Mouse (Mus musculus) hindbrain, postnatal 0 days (tissue): ENCODE results near the gene Gm49510. TPM values are rescaled to one million over a fixed set of nuclear protein-coding genes. Genes with fewer than 3 reads are reported as not detected.

Experiments
- ATAC-seq: fragments of 200-750 bp; cut with Nextera tagmentation; 2 replicates; pipeline ENCODE4 v1.8.0; 2017; ENCODE audit warnings: mild to moderate bottlenecking, moderate TSS enrichment, moderate library complexity
- DNase-seq: peaks from one replicate; pipeline ENCODE4 v3.0.0-alpha.2; 2015; ENCODE audit warnings: low spot score
- H3K27ac ChIP-seq: fragments of 300-500 bp; sonication (generic); 2 replicates; pipeline ENCODE4 v1.5.1; 2014; ENCODE audit warnings: mild to moderate bottlenecking
- H3K27me3 ChIP-seq: fragments of 300-500 bp; sonication (generic); 2 replicates; pipeline ENCODE4 v1.6.1; 2014; ENCODE audit warnings: low read length, mixed read lengths; ENCODE audit not compliant: insufficient read depth
- H3K36me3 ChIP-seq: fragments of 300-500 bp; sonication (generic); 2 replicates; pipeline ENCODE4 v1.6.1; 2014; ENCODE audit warnings: low read length, mixed read lengths; ENCODE audit not compliant: insufficient read depth
- H3K4me1 ChIP-seq: fragments of 300-500 bp; sonication (generic); 2 replicates; pipeline ENCODE4 v1.6.1; 2014; ENCODE audit warnings: antibody characterized with exemption, low read length, mixed read lengths; ENCODE audit not compliant: insufficient read depth
- H3K4me2 ChIP-seq: fragments of 300-500 bp; sonication (generic); 2 replicates; pipeline ENCODE4 v1.6.1; 2014; ENCODE audit warnings: low read depth, mild to moderate bottlenecking, low read length, moderate library complexity, mixed read lengths
- H3K4me3 ChIP-seq: fragments of 300-500 bp; sonication (generic); 2 replicates; pipeline ENCODE4 v1.5.1; 2014; ENCODE audit warnings: low read length
- H3K9ac ChIP-seq: fragments of 300-500 bp; sonication (generic); replicated peaks from 2 replicates; pipeline ENCODE4 v1.6.1; 2014; ENCODE audit warnings: mild to moderate bottlenecking, low read length, moderate library complexity, mixed read lengths
- H3K9me3 ChIP-seq: fragments of 300-500 bp; sonication (generic); 2 replicates; pipeline ENCODE4 v1.6.1; 2016; ENCODE audit warnings: low read length, mixed read lengths
- CTCF ChIP-seq: IDR thresholded peaks from 2 replicates; pipeline ENCODE4 v1.5.1; 2016; ENCODE audit warnings: antibody characterized with exemption, control low read depth, low read depth
- WGBS: fragments of 180-500 bp; shearing (Covaris S2); extraction: QIAGEN DNeasy Blood & Tissue Kit; methylation state at CpG from one replicate; pipeline ENCODE4 v1.1.7; 2014; 5-methylcytosine and 5-hydroxymethylcytosine counted together
- polyA plus RNA-seq: library from polyadenylated mRNA; unstranded; fragments of >200 nt; fragmentation: Nextera tagmentation; extraction: Ambion mirVana; gene quantifications from 2 replicates; pipeline ENCODE4 v1.2.1, GENCODE M21; 2015
- total RNA-seq: library from RNA; depleted of rRNA; stranded (reverse); fragments of >200 nt; gene quantifications from 2 replicates; pipeline ENCODE4 v1.2.3, GENCODE M21; 2014; rRNA removed

Gm49510 gene
- total RNA-seq: 0.72 TPM in 1 of 2 replicates, not detected in the other
- polyA plus RNA-seq: not detected in 2 replicates

DNA sequence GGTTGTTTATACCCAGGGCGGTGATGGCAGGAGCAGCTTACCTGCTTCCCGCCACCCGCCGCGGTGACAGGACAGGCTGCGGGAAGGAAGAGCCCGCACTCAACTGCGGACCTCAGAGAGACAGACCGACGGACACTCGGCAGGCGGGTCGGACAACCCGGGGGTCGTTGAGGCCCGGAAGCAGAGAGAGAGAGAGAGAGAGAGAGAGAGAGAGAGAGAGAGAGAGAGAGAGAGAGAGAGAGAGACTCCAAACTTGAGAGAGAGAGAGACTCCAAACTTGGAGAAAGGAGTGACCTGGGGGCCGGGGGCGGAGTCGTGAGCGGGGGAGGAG is at the start of gene Gm49510:
TSS of gene Gm49510 (plus strand) at position 259 of the 331 bp plus-strand sequence.
- no peak for DNase-seq
- 3% methylated on average over 20 of the region's 20 CpGs for WGBS
- Histone ChIP-seq H3K9ac (peak within 1 kb of the TSS; percentile 37), H3K4me2 (peak within 1 kb of the TSS; percentile 67), H3K27ac (peak within 1 kb of the TSS; percentile 20; the same call in 1 of the 2 replicates), H3K4me3 (peak within 1 kb of the TSS; percentile 39), H3K9me3 (no peaks in the 10 kb centered on the region), H3K4me1 (peaks cover 10% of the 10 kb centered on the region; the same call in 1 of the 2 replicates), H3K36me3 (no peaks in the 10 kb centered on the region), H3K27me3 (0 out of 2 replicates have a peak, but pooled peaks cover 3% of the 10 kb centered on the region)
- TF ChIP-seq CTCF: no peak
- no peak for ATAC-seq

DNA sequence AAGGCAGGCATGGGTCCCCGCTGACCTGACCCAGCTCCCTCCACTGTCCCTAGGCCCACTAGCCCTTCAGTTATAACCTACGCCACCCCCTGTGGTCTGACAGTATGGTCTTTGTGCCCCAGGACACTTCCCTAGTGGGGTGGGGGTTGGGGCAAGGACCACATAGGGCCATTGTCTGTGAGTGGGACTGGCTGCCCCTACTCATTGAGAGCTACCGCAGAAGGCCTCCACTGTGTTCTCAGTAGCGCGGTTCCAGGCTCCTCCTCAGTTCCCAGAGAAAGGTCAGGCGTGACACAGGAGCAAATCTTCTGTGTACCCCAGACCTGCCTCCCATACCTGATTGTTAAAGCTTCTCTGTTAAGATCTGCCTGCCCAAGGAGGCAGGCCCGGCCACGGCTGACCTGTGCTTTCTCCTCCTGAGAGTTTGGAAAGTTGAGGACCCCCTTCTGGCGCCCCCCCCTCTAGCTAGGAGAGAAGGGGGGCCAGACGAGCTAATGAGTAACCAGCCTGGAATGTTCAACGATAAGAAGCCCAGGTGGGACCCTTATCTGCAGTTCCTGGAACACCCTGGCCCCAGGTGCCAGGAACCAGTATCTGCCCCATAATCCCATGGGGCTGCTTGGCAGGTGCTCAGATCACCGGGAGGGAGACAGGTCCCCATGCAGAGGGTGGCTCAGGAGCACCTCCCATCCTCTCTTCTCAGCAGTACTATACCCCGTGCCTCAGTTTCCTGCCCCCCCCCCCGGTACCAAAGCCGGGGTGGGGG is 49.2 kb upstream of the Gm49510 start:
- Histone ChIP-seq H3K4me3 (no peak overlapping the region), H3K4me1 (no peaks in the 10 kb centered on the region), H3K9me3 (no peaks in the 10 kb centered on the region), H3K36me3 (no peaks in the 10 kb centered on the region), H3K9ac (no peak overlapping the region), H3K27me3 (no peaks in the 10 kb centered on the region), H3K27ac (no peak overlapping the region), H3K4me2 (no peak overlapping the region)
- TF ChIP-seq CTCF: no peak
- ATAC-seq: no peak
- no peak for DNase-seq
- WGBS: 77% methylated on average over 14 of the region's 15 CpGs

DNA sequence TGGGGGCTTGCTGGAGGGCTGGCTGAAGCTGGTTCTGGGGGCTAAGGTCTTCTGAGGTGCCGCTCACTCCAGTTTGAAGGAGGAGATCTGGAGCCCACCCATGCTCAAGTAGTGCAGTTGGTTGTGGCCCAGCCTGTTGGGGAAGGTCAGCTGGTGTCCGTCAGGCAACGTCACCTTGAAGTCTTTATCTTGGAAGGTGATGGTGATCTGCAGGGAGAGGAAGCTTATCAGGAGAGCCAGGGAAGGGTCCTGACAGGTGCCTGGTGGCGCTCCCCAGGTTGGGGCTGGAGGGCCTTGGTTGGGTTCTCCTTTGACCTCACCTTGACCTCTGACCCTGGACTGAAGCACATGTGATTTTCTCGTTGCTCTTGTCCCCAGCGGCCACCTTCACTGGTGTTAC is 48.5 kb upstream of the Gm49510 start:
- no peak overlapping the region for H3K4me2 ChIP-seq
- no peaks in the 10 kb centered on the region for H3K9me3 ChIP-seq
- no peaks in the 10 kb centered on the region for H3K36me3 ChIP-seq
- H3K9ac ChIP-seq: no peak overlapping the region
- no peaks in the 10 kb centered on the region for H3K27me3 ChIP-seq
- TF ChIP-seq CTCF: no peak
- H3K4me1 ChIP-seq: no peaks in the 10 kb centered on the region
- DNase-seq: no peak
- H3K27ac ChIP-seq: no peak overlapping the region
- no peak overlapping the region for H3K4me3 ChIP-seq
- WGBS: 78% methylated on average over 6 of the region's 6 CpGs
- ATAC-seq: no peak

DNA sequence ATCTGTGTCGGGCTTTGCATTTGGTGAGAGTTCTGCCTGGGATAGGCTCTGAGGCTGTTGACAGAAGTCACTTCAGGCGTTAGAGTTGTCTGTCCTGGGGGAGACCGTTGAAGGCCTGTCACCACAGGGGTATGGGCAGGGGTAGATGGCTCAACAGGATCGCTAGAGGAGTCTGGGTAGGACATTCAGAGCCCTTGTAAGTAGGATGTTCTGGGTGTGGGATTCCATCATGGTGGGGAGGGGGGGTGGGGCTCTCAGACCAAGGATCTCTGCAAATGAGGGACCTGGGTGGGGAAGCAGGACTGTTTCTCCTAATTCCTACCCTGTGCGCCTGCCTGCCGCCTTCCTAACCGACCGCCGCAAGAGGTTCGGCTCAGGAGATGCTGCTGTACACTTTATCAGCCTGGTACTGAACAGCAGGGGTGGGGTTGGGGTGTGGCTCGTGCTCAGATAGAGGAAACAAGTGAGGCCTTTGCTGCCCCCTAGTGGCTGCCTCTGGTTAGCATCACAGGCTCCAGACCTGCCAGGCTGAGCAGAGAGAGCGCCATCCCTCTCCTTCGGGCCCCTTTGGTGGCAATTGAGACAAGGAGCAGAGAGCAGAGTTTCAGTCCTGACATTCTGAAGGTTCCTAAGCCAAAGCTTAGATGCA is 47.8 kb upstream of the Gm49510 start:
- Histone ChIP-seq H3K27me3 (no peaks in the 10 kb centered on the region), H3K36me3 (no peaks in the 10 kb centered on the region), H3K4me3 (no peak overlapping the region), H3K9ac (no peak overlapping the region), H3K4me2 (no peak overlapping the region), H3K27ac (no peak overlapping the region), H3K4me1 (no peaks in the 10 kb centered on the region), H3K9me3 (no peaks in the 10 kb centered on the region)
- ATAC-seq (peak; percentile 87), DNase-seq (peak; percentile 92)
- peak; percentile 96 for TF ChIP-seq CTCF
- 16% methylated on average over 13 of the region's 13 CpGs for WGBS

DNA sequence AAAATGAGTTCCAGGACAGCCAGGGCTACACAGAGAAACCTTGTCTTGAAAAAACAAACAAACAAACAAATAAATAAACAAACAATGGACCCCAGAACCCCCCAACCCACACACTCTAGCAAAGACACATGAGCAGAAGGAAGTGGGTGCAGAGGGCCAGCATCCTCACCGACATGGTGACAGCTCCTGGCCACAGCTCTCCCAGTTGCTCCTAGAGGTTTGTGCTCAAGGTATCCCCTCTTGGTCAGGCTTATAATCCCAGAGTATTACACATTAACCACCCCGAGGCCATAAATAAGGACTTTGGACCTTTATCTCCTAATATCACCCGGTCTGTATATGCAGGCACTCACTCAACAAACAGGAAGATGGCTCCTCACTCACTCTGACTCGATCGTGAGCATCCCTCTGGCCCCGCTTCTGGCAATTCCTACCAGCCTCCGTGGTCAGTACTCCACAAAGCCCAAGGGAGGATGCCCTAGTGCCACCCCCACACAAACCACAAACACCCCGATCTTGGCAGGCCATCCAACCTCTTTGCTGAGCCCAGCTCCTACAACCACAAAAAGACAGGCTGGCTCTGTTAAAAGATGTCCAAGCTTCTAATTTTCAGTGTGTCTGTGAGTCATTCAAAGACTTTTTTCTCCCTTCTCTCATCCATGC is 44.0 kb upstream of the Gm49510 start, which contains the start of gene Lgals2:
TSS of gene Lgals2 (minus strand) at position 227 of the 663 bp plus-strand sequence.
- H3K4me1 ChIP-seq: no peaks in the 10 kb centered on the region
- DNase-seq: no peak
- H3K27me3 ChIP-seq: no peaks in the 10 kb centered on the region
- ATAC-seq: no peak
- H3K27ac ChIP-seq: no peak within 1 kb of the TSS
- TF ChIP-seq CTCF: no peak
- H3K4me3 ChIP-seq: no peak within 1 kb of the TSS
- no peak within 1 kb of the TSS for H3K9ac ChIP-seq
- 78% methylated on average over 8 of the region's 8 CpGs for WGBS
- no peaks in the 10 kb centered on the region for H3K36me3 ChIP-seq
- no peak within 1 kb of the TSS for H3K4me2 ChIP-seq
- no peaks in the 10 kb centered on the region for H3K9me3 ChIP-seq

DNA sequence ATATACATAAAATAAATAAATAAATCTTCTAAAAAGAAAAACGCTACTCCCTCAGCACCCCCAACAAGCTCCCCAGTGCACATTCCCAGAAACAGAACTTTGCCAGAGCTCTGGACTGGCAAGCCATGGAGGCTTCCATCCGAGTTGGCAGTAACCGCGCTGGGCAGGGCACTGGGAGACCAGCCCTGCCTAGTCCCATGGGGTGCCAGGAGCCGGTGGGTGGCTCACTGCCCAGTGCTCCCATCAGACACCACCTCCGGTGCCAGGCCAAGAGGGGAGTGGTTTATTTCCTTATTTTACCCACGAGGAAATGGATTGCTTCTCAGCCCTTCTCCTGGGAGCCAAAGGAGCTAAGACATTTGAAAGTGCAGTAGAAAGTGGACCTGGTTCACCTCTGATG is 42.5 kb upstream of the Gm49510 start:
- WGBS: 50% methylated on average over 7 of the region's 7 CpGs
- Histone ChIP-seq H3K4me2 (no peak overlapping the region), H3K27me3 (no peaks in the 10 kb centered on the region), H3K36me3 (no peaks in the 10 kb centered on the region), H3K4me1 (no peaks in the 10 kb centered on the region), H3K27ac (no peak overlapping the region), H3K4me3 (no peak overlapping the region), H3K9ac (no peak overlapping the region), H3K9me3 (no peaks in the 10 kb centered on the region)
- peak; percentile 51 for DNase-seq
- no peak for TF ChIP-seq CTCF
- no peak for ATAC-seq
